Mouse (Mus musculus): ENCODE data around the gene Ap3b1.

The Ap3b1 gene

DNA sequence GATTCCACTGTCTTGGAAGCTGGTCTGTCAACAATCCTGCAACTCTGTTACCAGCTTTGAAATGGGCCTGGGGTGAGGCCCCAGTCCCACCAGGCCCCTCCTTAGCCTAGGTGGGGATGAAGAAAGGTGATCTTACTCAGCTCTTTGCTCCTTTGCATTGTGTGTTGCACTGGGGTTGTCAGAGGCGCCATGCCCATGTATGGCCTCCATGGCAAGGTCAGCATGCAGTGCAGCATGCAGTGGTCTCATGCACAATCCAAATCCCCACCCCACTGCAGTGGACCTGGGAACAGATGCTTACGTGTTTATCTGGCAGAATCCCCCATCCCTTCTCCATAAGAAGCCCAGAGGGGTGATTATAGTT lies 218.4 kb downstream of the Ap3b1 start:
- no peak for DNase-seq (ENCODE audit: low read depth, low spot score)

DNA sequence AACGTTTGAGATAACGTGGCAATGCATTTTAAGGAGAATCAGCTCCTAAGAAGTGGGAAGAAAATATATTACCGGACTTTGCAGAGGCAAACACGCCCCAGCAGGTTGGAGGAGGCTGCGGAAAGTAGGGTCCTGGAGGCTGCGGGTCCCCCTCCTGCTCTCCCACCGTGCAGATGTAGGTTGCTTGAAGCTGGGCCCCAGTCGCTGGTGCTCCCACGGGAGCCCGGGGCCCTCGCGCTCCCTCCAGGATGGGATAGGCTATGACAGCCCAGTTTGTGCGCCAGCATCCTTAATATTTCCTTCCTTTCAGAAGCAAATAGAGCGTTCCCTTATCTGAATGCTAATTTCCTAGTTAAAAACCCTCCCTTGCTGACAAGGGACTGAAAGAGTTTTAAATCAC lies 236.5 kb downstream of the Ap3b1 start:
- no peak for DNase-seq (ENCODE audit: low read depth, low spot score)

DNA sequence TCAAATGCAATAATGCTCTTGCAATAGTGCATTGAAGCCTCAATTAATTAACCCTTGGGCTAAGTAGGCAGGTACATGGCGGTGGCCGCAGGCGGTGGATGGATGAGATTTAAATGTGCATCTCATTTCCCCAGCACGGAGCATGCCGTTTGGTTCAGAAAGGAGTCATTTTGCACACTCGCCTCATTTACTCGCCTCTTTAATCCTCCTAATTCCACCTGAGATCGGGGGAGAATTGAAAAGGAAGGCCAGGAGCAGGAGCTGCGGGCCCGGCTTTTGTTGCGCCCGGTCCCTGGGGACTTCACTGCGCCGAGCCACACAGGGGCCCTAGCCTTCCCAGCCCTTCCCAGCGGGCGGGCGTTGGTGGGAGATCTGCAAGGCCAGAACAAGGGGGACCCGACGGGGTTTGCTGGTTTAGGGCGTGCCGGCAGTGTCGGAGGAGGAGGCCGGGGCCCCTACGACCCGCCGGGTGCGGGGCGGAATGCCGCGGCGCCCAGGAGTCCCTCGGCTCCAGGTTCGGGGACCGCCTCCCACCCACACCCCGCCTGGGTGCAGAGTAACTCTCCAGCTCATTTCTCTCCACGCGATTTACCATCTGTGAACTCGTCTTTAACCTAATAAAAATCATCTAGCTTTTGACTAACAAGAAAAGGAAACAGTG lies 237.1 kb downstream of the Ap3b1 start:
- DNase-seq (ENCODE audit: low read depth, low spot score) = no peak

DNA sequence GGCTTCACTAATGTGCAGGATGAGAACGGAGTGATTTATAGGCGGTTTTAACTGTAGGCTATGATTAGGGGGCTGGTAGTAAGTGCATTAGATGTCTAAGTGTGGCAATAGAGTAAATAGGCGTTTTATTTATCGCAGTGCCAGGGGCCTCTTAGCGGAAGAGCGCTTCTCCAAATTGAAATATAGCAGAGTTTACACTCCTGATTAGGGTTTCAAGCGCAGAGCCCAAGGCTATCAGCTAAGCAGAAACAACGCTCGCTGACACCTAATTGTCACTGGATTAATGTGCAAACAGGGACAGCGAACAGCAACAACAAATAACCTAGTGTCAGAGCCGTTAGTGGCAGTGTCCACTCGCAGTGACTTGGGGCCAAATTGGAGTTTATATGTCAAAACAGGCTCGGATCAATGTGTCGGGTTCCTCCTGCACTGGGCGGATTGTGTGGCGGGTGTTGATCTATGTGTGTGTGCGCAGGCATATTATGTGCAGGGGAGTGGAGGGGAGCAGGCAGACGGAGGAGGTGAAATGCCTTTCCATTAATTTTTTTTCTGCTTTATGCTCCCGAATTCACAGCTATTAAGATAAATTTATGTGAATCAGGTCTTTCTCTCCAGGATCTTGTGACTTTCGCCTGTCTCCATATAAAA lies 237.8 kb downstream of the Ap3b1 start:
- no peak for DNase-seq (ENCODE audit: low read depth, low spot score)

DNA sequence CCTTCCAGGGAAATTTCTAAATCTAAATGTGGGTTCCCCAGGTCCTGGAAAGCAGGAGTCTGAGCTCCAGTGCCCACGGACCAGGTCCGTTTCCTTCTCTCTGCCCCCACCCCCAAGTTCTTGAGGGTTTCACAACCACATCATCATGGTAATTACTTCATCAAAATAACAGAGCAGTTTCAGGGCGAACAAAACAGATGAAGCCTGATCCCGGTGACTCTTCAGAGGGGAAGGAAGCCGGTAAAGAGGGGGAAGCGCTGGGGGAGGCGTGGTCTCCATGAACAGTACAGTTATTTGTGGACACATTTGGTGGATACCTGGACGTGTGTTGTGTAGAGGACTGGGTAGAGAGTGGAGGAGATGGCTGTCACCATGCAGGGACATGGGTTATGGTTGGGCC lies 241.0 kb downstream of the Ap3b1 start:
- no peak for DNase-seq (ENCODE audit: low read depth, low spot score)

DNA sequence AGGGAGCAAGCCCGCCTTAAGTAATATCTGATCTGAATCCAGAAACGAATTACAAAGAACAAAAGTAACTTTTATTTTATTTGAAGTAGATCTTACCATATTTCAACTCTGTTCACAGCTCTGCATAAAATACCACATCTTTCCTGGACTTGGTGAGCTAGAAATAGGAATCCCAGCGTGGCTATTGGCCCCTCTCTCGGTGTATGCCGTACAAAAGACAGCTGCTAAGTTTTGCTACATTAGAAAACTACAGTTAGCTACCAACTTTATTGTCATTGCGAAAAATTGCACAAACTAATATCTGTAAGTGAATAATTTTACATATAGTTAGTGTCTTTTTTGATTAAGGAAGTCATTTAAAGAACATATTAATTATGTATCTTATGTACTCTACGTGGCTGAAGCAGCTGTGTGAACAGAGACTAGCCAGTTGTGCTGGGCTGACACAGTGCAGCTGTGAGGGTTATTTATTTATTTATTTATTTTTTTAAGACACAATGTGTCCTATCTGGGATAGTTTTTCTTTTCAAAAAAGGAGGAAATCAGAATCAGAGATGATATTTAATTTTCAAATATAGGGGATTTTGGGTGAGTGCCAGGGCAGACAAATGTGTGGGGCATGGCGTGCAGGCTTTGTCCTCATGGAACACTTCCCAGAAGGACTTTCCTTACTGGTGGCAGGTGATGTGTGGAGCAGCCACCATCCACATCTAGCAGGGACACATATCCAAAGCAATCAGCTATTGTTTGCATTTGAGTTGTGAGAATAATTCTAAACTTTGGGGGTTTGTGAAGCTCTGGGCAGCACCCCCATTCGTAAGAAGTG lies 248.5 kb downstream of the Ap3b1 start:
- no peak for DNase-seq (ENCODE audit: low read depth, low spot score)

DNA sequence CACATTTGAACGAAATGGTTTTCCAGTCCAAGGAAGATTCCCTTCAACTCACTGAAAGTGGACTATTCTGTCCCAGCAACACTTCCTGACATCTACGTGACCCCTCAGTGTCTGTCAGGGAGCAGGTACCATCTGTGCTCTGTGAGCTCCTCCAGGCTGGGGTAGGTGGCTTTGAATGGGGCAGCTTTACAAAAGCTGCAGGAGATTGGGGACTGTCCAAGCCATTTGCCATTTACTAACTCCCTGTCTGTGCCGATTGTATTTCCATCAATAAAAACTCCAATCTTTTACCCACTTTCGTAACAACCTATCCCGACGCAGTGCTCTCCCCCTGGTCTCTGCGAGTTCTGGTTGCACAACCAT lies 249.1 kb downstream of the Ap3b1 start:
- no peak for DNase-seq (ENCODE audit: low read depth, low spot score)

DNA sequence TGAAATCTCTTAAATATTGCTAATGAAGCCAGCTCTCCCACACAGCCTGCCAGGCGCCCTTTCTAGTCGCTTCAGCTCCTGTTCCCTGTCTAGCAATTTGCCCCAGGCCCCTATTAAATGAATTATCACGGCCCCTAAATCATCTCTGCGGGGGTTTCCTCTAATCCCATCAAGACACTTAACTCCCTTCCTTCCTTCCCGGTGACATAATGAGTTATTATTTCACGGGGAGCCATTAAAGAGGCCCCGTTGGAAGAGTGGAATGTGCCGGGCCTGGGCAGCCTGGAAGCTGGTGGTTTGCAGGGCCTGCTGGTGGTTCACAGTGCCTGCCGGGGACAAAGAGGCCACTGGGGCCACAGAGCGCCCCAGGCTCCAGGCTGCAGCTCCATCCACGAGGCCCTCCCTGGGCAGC lies 249.7 kb downstream of the Ap3b1 start:
- peak; percentile 95 for DNase-seq (ENCODE audit: low read depth, low spot score)

DNA sequence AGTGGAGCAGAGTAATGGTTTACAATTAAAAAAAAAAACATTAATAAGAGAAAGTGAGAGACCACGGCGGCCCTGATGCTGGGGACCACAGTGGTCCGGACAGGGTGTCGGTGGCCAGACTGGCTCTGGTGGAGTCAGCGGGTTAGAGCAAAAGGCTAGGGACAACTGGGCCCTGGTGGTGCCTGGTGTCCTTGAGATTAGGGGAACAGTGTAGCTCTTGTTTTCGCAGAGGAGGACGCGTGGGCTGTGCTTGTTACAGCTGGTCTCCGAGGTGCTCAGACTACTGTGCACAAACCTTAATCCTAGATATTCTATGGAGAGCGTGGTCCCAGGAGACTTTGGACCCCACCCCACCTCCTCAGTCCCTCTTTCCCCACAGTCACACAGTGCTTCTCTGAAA lies 250.2 kb downstream of the Ap3b1 start:
- no peak for DNase-seq (ENCODE audit: low read depth, low spot score)
